Mouse (Mus musculus) MEL (cell line): ENCODE measurements at regions not wholly inside any gene's neighbourhood (a gene's known extent, or its start where the extent isn't known, plus 50 kb on each side); places are given as distances from the start of the nearest gene placed in this dataset.

ENCODE experiments used
- DNase-seq: peaks from one replicate; pipeline ENCODE4 v3.0.0; 2011; ENCODE audit warnings: low read depth, low spot score
- H3K27ac ChIP-seq: 2 replicates; pipeline ENCODE4 v1.5.1; 2012; ENCODE audit warnings: low read depth, mild to moderate bottlenecking, control low read depth, low read length, moderate library complexity; ENCODE audit not compliant: control insufficient read depth
- H3K27me3 ChIP-seq, 2 experiments: fragments of 150-350 bp in 1 of 2; sonication (generic) in 1 of 2; 2 replicates each; pipeline ENCODE4 v1.6.1; 2012; ENCODE audit warnings: low read length in 2 of 2, mild to moderate bottlenecking in 2 of 2, improper control_type of control experiment in 1 of 2, moderate library complexity in 1 of 2; ENCODE audit not compliant: insufficient read depth in 2 of 2, control insufficient read depth in 1 of 2
- H3K36me3 ChIP-seq, 2 experiments: 2 replicates each; pipeline ENCODE4 v1.6.1; 2012 to 2014; ENCODE audit warnings: low read length in 2 of 2, improper control_type of control experiment in 1 of 2, inconsistent platforms in 1 of 2, mild to moderate bottlenecking in 1 of 2; ENCODE audit not compliant: insufficient read depth in 2 of 2, control insufficient read depth in 1 of 2
- H3K4me1 ChIP-seq, 2 experiments: fragments of 150-350 bp in 1 of 2; sonication (generic) in 1 of 2; 2 replicates each; pipeline ENCODE4 v1.6.1; 2012; ENCODE audit warnings: low read length in 2 of 2, improper control_type of control experiment in 1 of 2, mild to moderate bottlenecking in 1 of 2; ENCODE audit not compliant: insufficient read depth in 2 of 2, control insufficient read depth in 1 of 2
- H3K4me3 ChIP-seq, 2 experiments: fragments of 150-350 bp in 1 of 2; sonication (generic) in 1 of 2; 2 replicates each; pipeline ENCODE4 v1.5.1; 2012; ENCODE audit warnings: low read depth in 2 of 2, low read length in 2 of 2, mild to moderate bottlenecking in 2 of 2, moderate library complexity in 2 of 2, control low read depth in 1 of 2, improper control_type of control experiment in 1 of 2; ENCODE audit not compliant: control insufficient read depth in 1 of 2, insufficient read depth in 1 of 2
- H3K79me2 ChIP-seq: 2 replicates; pipeline ENCODE4 v1.6.1; 2012; ENCODE audit warnings: mild to moderate bottlenecking, low read length, moderate library complexity; ENCODE audit not compliant: control insufficient read depth, poor library complexity, insufficient read depth
- H3K9ac ChIP-seq: 2 replicates; pipeline ENCODE4 v1.6.1; 2012; ENCODE audit warnings: low read depth, mild to moderate bottlenecking, control low read depth, low read length, moderate library complexity; ENCODE audit not compliant: control insufficient read depth, poor library complexity, severe bottlenecking
- H3K9me3 ChIP-seq: fragments of 150-350 bp; sonication (generic); replicated peaks from 2 replicates; pipeline ENCODE4 v1.6.1; 2012; ENCODE audit warnings: mild to moderate bottlenecking, low read length, improper control_type of control experiment, moderate library complexity; ENCODE audit not compliant: insufficient read depth
- CHD1 ChIP-seq: IDR thresholded peaks from 2 replicates; pipeline ENCODE4 v1.6.1; 2012; ENCODE audit warnings: low read depth, mild to moderate bottlenecking, inconsistent platforms, low read length, improper control_type of control experiment
- CTCF ChIP-seq, 3 experiments: IDR thresholded peaks in 2 of 3; conservative IDR thresholded peaks in 1 of 3; 2 replicates each; pipeline ENCODE4 v1.5.1; 2011 to 2012; ENCODE audit warnings: low read length in 3 of 3, low read depth in 2 of 3, mild to moderate bottlenecking in 2 of 3, improper control_type of control experiment in 1 of 3, inconsistent platforms in 1 of 3, mixed read lengths in 1 of 3, moderate library complexity in 1 of 3; ENCODE audit not compliant: control insufficient read depth in 1 of 3, insufficient read depth in 1 of 3, poor library complexity in 1 of 3, severe bottlenecking in 1 of 3
- GABPA ChIP-seq: IDR thresholded peaks from 2 replicates; pipeline ENCODE4 v1.6.1; 2012; ENCODE audit warnings: low read depth, mild to moderate bottlenecking, inconsistent platforms, low read length, improper control_type of control experiment, moderate library complexity
- GATA1 ChIP-seq: IDR thresholded peaks from 2 replicates; pipeline ENCODE4 v1.6.1; 2011; ENCODE audit warnings: low read depth, low read length, improper control_type of control experiment
- HCFC1 ChIP-seq: IDR thresholded peaks from 2 replicates; pipeline ENCODE4 v1.6.1; 2012; ENCODE audit warnings: low read depth, mild to moderate bottlenecking, inconsistent platforms, low read length, improper control_type of control experiment, moderate library complexity
- JUND ChIP-seq: IDR thresholded peaks from 2 replicates; pipeline ENCODE4 v1.6.1; 2011; ENCODE audit warnings: low read depth, mild to moderate bottlenecking, improper control_type of control experiment, low read length
- KAT2A ChIP-seq: conservative IDR thresholded peaks from 2 replicates; pipeline ENCODE4 v1.6.1; 2012; ENCODE audit warnings: low read depth, low read length, improper control_type of control experiment, inconsistent platforms
- MAFK ChIP-seq: IDR thresholded peaks from 2 replicates; pipeline ENCODE4 v1.6.1; 2011; ENCODE audit warnings: low read depth, mild to moderate bottlenecking, low read length, improper control_type of control experiment, borderline replicate concordance
- MAX ChIP-seq: IDR thresholded peaks from 2 replicates; pipeline ENCODE4 v1.6.1; 2011; ENCODE audit warnings: low read length, improper control_type of control experiment
- MAZ ChIP-seq: IDR thresholded peaks from 2 replicates; pipeline ENCODE4 v1.6.1; 2012; ENCODE audit warnings: low read depth, mild to moderate bottlenecking, inconsistent platforms, low read length, improper control_type of control experiment
- MXI1 ChIP-seq: IDR thresholded peaks from 2 replicates; pipeline ENCODE4 v1.6.1; 2011; ENCODE audit warnings: mild to moderate bottlenecking, low read depth, low read length, improper control_type of control experiment
- MYB ChIP-seq: IDR thresholded peaks from 2 replicates; pipeline ENCODE4 v1.6.1; 2011; ENCODE audit warnings: mild to moderate bottlenecking, low read depth, low read length, improper control_type of control experiment
- NELFE ChIP-seq: IDR thresholded peaks from 2 replicates; pipeline ENCODE4 v1.6.1; 2011; ENCODE audit warnings: low read depth, low read length, improper control_type of control experiment
- NRF1 ChIP-seq: IDR thresholded peaks from 2 replicates; pipeline ENCODE4 v1.6.1; 2014; ENCODE audit warnings: low read depth, mild to moderate bottlenecking, inconsistent platforms, low read length, improper control_type of control experiment, moderate library complexity; ENCODE audit not compliant: poor library complexity, insufficient read depth, severe bottlenecking
- POLR2A ChIP-seq, 2 experiments: IDR thresholded peaks; 2 replicates each; pipeline ENCODE4 v1.6.1; 2011 to 2012; ENCODE audit warnings: low read length in 2 of 2, mild to moderate bottlenecking in 2 of 2, control low read depth in 1 of 2, improper control_type of control experiment in 1 of 2, low read depth in 1 of 2, moderate library complexity in 1 of 2; ENCODE audit not compliant: control insufficient read depth in 1 of 2, insufficient read depth in 1 of 2, poor library complexity in 1 of 2
- POLR2AphosphoS2 ChIP-seq: IDR thresholded peaks from 2 replicates; pipeline ENCODE4 v1.6.1; 2011; ENCODE audit warnings: low read length, improper control_type of control experiment
- POLR2AphosphoS5 ChIP-seq: IDR thresholded peaks from 2 replicates; pipeline ENCODE4 v1.6.1; 2012; ENCODE audit warnings: low read depth, borderline replicate concordance, mild to moderate bottlenecking, inconsistent platforms, low read length, moderate library complexity, mixed read lengths
- RCOR1 ChIP-seq: IDR thresholded peaks from 2 replicates; pipeline ENCODE4 v1.6.1; 2012; ENCODE audit warnings: low read depth, mild to moderate bottlenecking, inconsistent platforms, low read length, improper control_type of control experiment
- SIN3A ChIP-seq: IDR thresholded peaks from 2 replicates; pipeline ENCODE4 v1.6.1; 2012; ENCODE audit warnings: low read length, improper control_type of control experiment, inconsistent platforms
- TCF12 ChIP-seq: IDR thresholded peaks from 2 replicates; pipeline ENCODE4 v1.6.1; 2014; ENCODE audit warnings: low read depth, mild to moderate bottlenecking, inconsistent platforms, low read length, improper control_type of control experiment, moderate library complexity
- USF1 ChIP-seq: IDR thresholded peaks from 2 replicates; pipeline ENCODE4 v1.6.1; 2014; ENCODE audit warnings: low read depth, mild to moderate bottlenecking, inconsistent platforms, low read length, improper control_type of control experiment, moderate library complexity
- USF2 ChIP-seq, 2 experiments: IDR thresholded peaks; 2 replicates each; pipeline ENCODE4 v1.6.1; 2011 to 2012; ENCODE audit warnings: improper control_type of control experiment in 2 of 2, low read length in 2 of 2, borderline replicate concordance in 1 of 2, inconsistent platforms in 1 of 2, low read depth in 1 of 2, mild to moderate bottlenecking in 1 of 2; ENCODE audit not compliant: insufficient read depth in 1 of 2
- ZKSCAN1 ChIP-seq: IDR thresholded peaks from 2 replicates; pipeline ENCODE4 v1.6.1; 2012; ENCODE audit warnings: low read depth, mild to moderate bottlenecking, inconsistent platforms, low read length, improper control_type of control experiment, moderate library complexity
- ZNF384 ChIP-seq: IDR thresholded peaks from 2 replicates; pipeline ENCODE4 v1.6.1; 2012; ENCODE audit warnings: low read depth, mild to moderate bottlenecking, inconsistent platforms, low read length, improper control_type of control experiment

- DNase-seq = no peak
- H3K79me2 ChIP-seq = no peaks in the 10 kb centered on the region
- no peak overlapping the region for H3K9ac ChIP-seq
- H3K36me3 ChIP-seq = no peaks in the 10 kb centered on the region
- no peak overlapping the region for H3K27ac ChIP-seq
- H3K4me3 ChIP-seq = no peak overlapping the region
- H3K27me3 ChIP-seq = no peaks in the 10 kb centered on the region
- no peaks in the 10 kb centered on the region for H3K4me1 ChIP-seq
- TF ChIP-seq USF1 (no peak), SIN3A (no peak), MAZ (no peak), POLR2A (IDR thresholded peaks at IDR 0.05; ENCODE audit: control insufficient read depth in 1 of 2, insufficient read depth in 1 of 2, low read depth in 1 of 2, low read length in 2 of 2, poor library complexity in 1 of 2) (no peak), CHD1 (no peak), NELFE (no peak), TCF12 (no peak), ZKSCAN1 (no peak), HCFC1 (no peak), GATA1 (no peak), MAX (no peak), POLR2AphosphoS5 (no peak), RCOR1 (no peak), NRF1 (no peak), CTCF (IDR thresholded peaks at IDR 0.05 in 2 of 3, conservative IDR thresholded peaks at IDR 0.05 in 1 of 3; ENCODE audit: control insufficient read depth in 1 of 3, insufficient read depth in 1 of 3, low read depth in 2 of 3, low read length in 3 of 3, poor library complexity in 1 of 3, severe bottlenecking in 1 of 3) (no peak), GABPA (no peak), JUND (no peak), MYB (no peak), POLR2AphosphoS2 (no peak)
- no peaks in the 10 kb centered on the region for H3K9me3 ChIP-seq
Observed at GRCm38 (mm10) chr9:115666530-115666929, 242.7 kb upstream of the Gadl1 start.

- Histone ChIP-seq H3K36me3 (no peaks in the 10 kb centered on the region), H3K79me2 (no peaks in the 10 kb centered on the region), H3K27me3 (no peaks in the 10 kb centered on the region), H3K4me3 (no peak overlapping the region), H3K9me3 (no peaks in the 10 kb centered on the region), H3K4me1 (no peaks in the 10 kb centered on the region), H3K27ac (no peak overlapping the region), H3K9ac (no peak overlapping the region)
- DNase-seq = no peak
- TF ChIP-seq ZKSCAN1 (no peak), USF2 (IDR thresholded peaks at IDR 0.05; ENCODE audit: borderline replicate concordance in 1 of 2, insufficient read depth in 1 of 2, low read depth in 1 of 2, low read length in 2 of 2) (no peak), HCFC1 (no peak), MXI1 (no peak), ZNF384 (no peak), POLR2A (IDR thresholded peaks at IDR 0.05; ENCODE audit: control insufficient read depth in 1 of 2, insufficient read depth in 1 of 2, low read depth in 1 of 2, low read length in 2 of 2, poor library complexity in 1 of 2) (no peak), JUND (no peak), SIN3A (no peak), TCF12 (no peak), KAT2A (no peak), GATA1 (no peak), MAFK (no peak), RCOR1 (no peak)
Observed at GRCm38 (mm10) chr9:115680703-115681576, 228.3 kb upstream of the Gadl1 start.
